Mouse (Mus musculus) embryonic stem cell, embryonic (primary cell): ENCODE results near the gene Tnfrsf1b.

ENCODE experiments used
- CTCF ChIA-PET, 4 experiments: fragments of 300-600 bp in 2 of 4; fragments of 350-600 bp in 2 of 4; sonication (Branson Sonifier 250); formaldehyde crosslinking; loops; one replicate each; lab custom pipeline; 2022; ENCODE audit warnings: inconsistent platforms in 2 of 4; lab: Charles Lee
- POLR2A ChIA-PET, 4 experiments: fragments of 300-600 bp in 2 of 4; fragments of 350-600 bp in 2 of 4; sonication (Branson Sonifier 250); formaldehyde crosslinking; loops; one replicate each; lab custom pipeline; 2022; ENCODE audit warnings: antibody characterized with exemption in 4 of 4, inconsistent platforms in 1 of 4; lab: Charles Lee

The Tnfrsf1b gene

GRCm38 (mm10) chr4:145193991-145194511, 52.6 kb downstream of the Tnfrsf1b start:
- POLR2A ChIA-PET: interaction anchor here in 3 of 4 experiments (0.7 to 5.9 kb wide), 25 partner anchors 8 to 299 kb away, joined by 3 to 39 read pairs (median 5); partner anchors contain the start of gene Tnfrsf1b (in 2 of the 3)
- CTCF ChIA-PET: interaction anchor here (0.5 to 2.2 kb wide), 18 partner anchors 10 to 304 kb away, joined by 3 to 20 read pairs (median 3); no protein-coding TSS in a partner anchor

GRCm38 (mm10) chr4:145193406-145193805, 53.3 kb downstream of the Tnfrsf1b start:
- ChIA-PET POLR2A (interaction anchor here in 2 of 4 experiments (0.6 to 5.9 kb wide), 19 partner anchors 9 to 110 kb away, joined by 3 to 39 read pairs (median 5); partner anchors contain the start of gene Tnfrsf1b (in 1 of the 2)), CTCF (interaction anchor here (0.6 to 2.2 kb wide), 8 partner anchors 11 to 53 kb away, joined by 3 to 20 read pairs (median 3); no protein-coding TSS in a partner anchor)

GRCm38 (mm10) chr4:145192686-145193085, 54.0 kb downstream of the Tnfrsf1b start:
- ChIA-PET POLR2A (interaction anchor here in 2 of 4 experiments (0.6 to 5.9 kb wide), 11 partner anchors 12 to 113 kb away, joined by 3 to 39 read pairs (median 3); partner anchors contain the start of gene Tnfrsf1b (in 1 of the 2)), CTCF (interaction anchor here in 2 of 4 experiments (1.1 to 1.9 kb wide), 3 partner anchors 22 to 37 kb away, joined by 3 to 5 read pairs (median 3); no protein-coding TSS in a partner anchor)

- ChIA-PET CTCF (interaction anchor here in 2 of 4 experiments (1.2 to 2.4 kb wide), 2 partner anchors 26 to 27 kb away, joined by 3 to 6 read pairs; no protein-coding TSS in a partner anchor), POLR2A (interaction anchor here in 2 of 4 experiments (0.8 to 1.1 kb wide), 3 partner anchors 9 to 19 kb away, joined by 3 to 7 read pairs (median 5); no protein-coding TSS in a partner anchor)
These were observed 58.1 kb downstream of the Tnfrsf1b start for GRCm38 (mm10) chr4:145188561-145188960.

GRCm38 (mm10) chr4:145187619-145188018, 59.1 kb downstream of the Tnfrsf1b start:
- ChIA-PET CTCF (no interaction called here), POLR2A (interaction anchor here in 1 of 4 experiments (0.8 kb wide), 1 partner anchor 20 kb away, joined by 3 read pairs; no protein-coding TSS in a partner anchor)

GRCm38 (mm10) chr4:145178918-145179549, 67.6 kb downstream of the Tnfrsf1b start:
- POLR2A ChIA-PET: interaction anchor here in 2 of 4 experiments (0.5 to 2.4 kb wide), 9 partner anchors 10 to 289 kb away, joined by 3 to 7 read pairs (median 3); partner anchors contain the start of gene Vps13d (in 1 of the 2)
- CTCF ChIA-PET: interaction anchor here in 3 of 4 experiments (0.6 to 1.6 kb wide), 9 partner anchors 17 to 296 kb away, joined by 3 to 6 read pairs (median 3); no protein-coding TSS in a partner anchor

GRCm38 (mm10) chr4:145165542-145165941, 81.1 kb downstream of the Tnfrsf1b start:
- ChIA-PET POLR2A (interaction anchor here in 2 of 4 experiments (0.9 to 2.7 kb wide), 4 partner anchors 10 to 275 kb away, joined by 3 to 7 read pairs (median 4); no protein-coding TSS in a partner anchor), CTCF (interaction anchor here in 2 of 4 experiments (1.5 to 1.9 kb wide), 3 partner anchors 9 to 55 kb away, joined by 3 to 7 read pairs (median 6); no protein-coding TSS in a partner anchor)

- ChIA-PET CTCF (no interaction called here), POLR2A (interaction anchor here in 1 of 4 experiments (2.7 kb wide), 1 partner anchor 9 kb away, joined by 7 read pairs; no protein-coding TSS in a partner anchor)
These were observed 82.6 kb downstream of the Tnfrsf1b start for GRCm38 (mm10) chr4:145164111-145164510.
